Mouse (Mus musculus): ENCODE data around the gene Svopl.

GRCm38 (mm10) chr6:38072137-38072796 lies 25.5 kb upstream of the Svopl start:
- no peak for TF ChIP-seq POLR2A (IDR thresholded peaks at IDR 0.05; ENCODE audit: borderline replicate concordance, extremely low read depth, insufficient read depth, insufficient read length, poor library complexity, severe bottlenecking)
- no peak for TF ChIP-seq CTCF (IDR thresholded peaks at IDR 0.05; ENCODE audit: borderline replicate concordance, extremely low read depth, insufficient read depth, insufficient read length)

All from brain, embryonic 14.5 days (tissue).